Mouse (Mus musculus) liver, embryonic 11.5 days (tissue): ENCODE measurements around the gene Olfr1445. TPM values are rescaled to one million over a fixed set of nuclear protein-coding genes. Genes with fewer than 3 reads are reported as not detected.

Experiments used
- polyA plus RNA-seq: library from polyadenylated mRNA; unstranded; fragments of >200 nt; fragmentation: Nextera tagmentation; extraction: Ambion mirVana; gene quantifications from 2 replicates; pipeline ENCODE4 v1.2.1, GENCODE M21; 2014

Gene Olfr1445
- polyA plus RNA-seq, 1 experiment from 2014 or later: not detected

Other genes starting within 250 kb of the Olfr1445 start
- not detected in 2 replicates for gene Olfr1442, start 213.4 kb upstream of the Olfr1445 start, polyA plus RNA-seq
- gene Olfr1443, start 205.7 kb upstream of the Olfr1445 start, polyA plus RNA-seq: not detected in 2 replicates
- 0.19 and 0.25 TPM in 2 replicates for gene Keg1, start 188.1 kb upstream of the Olfr1445 start, polyA plus RNA-seq
- 0.27 and 0.78 TPM in 2 replicates for gene Cntf, start 118.2 kb upstream of the Olfr1445 start, polyA plus RNA-seq
- gene Zfp91, start 87.7 kb upstream of the Olfr1445 start, polyA plus RNA-seq: 7.0 and 7.4 TPM in 2 replicates
- gene Lpxn, start 87.7 kb upstream of the Olfr1445 start, polyA plus RNA-seq: 1.5 and 2.1 TPM in 2 replicates
- gene Gm5244, start 37.2 kb upstream of the Olfr1445 start, polyA plus RNA-seq: not detected in 2 replicates
- not detected in 2 replicates for gene Olfr1444, start 26.6 kb upstream of the Olfr1445 start, polyA plus RNA-seq
- gene Olfr1446, start 9.7 kb downstream of the Olfr1445 start, polyA plus RNA-seq: not detected in 2 replicates
- not detected in 2 replicates for gene Olfr1447, start 19.9 kb downstream of the Olfr1445 start, polyA plus RNA-seq
- not detected in 2 replicates for gene Olfr1448, start 40.6 kb downstream of the Olfr1445 start, polyA plus RNA-seq
- not detected in 2 replicates for gene Olfr1449, start 47.0 kb downstream of the Olfr1445 start, polyA plus RNA-seq
- not detected in 2 replicates for gene Olfr1450, start 66.4 kb downstream of the Olfr1445 start, polyA plus RNA-seq
- not detected in 2 replicates for gene Olfr1451, start 111.2 kb downstream of the Olfr1445 start, polyA plus RNA-seq
- not detected in 2 replicates for gene Olfr1453, start 144.5 kb downstream of the Olfr1445 start, polyA plus RNA-seq
- not detected in 2 replicates for gene Olfr1454, start 176.8 kb downstream of the Olfr1445 start, polyA plus RNA-seq
- gene Olfr1457, start 214.0 kb downstream of the Olfr1445 start, polyA plus RNA-seq: not detected in 2 replicates
- gene Olfr1458, start 222.9 kb downstream of the Olfr1445 start, polyA plus RNA-seq: not detected in 2 replicates